Mouse (Mus musculus) retina, adult 2 months (tissue): ENCODE results near the gene Letmd1.
A peak's percentile ranks its signal among the peaks of the same experiment; 100 is the strongest.
"Not testable (repeated sequence)": the region's sequence is repeated elsewhere in the genome, so short reads cannot be mapped to it uniquely, and the experiment has no call there.

Experiments used
- DNase-seq: peaks from one replicate; pipeline ENCODE4 v3.0.0-alpha.2; 2012; ENCODE audit warnings: low read depth, low spot score

Gene Letmd1

GRCm38 (mm10) chr15:100468295-100469188, at the start of gene Letmd1:
TSS of gene Letmd1 (plus strand) at chr15:100469023.
- DNase-seq, result peak; percentile 84

GRCm38 (mm10) chr15:100419311-100419710, 49.5 kb upstream of the Letmd1 start:
- DNase-seq, result no peak

GRCm38 (mm10) chr15:100419901-100420745, 48.7 kb upstream of the Letmd1 start:
- DNase-seq, result no peak

GRCm38 (mm10) chr15:100421059-100421757, 47.6 kb upstream of the Letmd1 start:
- DNase-seq, result no peak

- DNase-seq, result not testable (repeated sequence)
These were observed 47.0 kb upstream of the Letmd1 start, which contains the start of gene Gm5475 for GRCm38 (mm10) chr15:100421758-100422197. TSS of gene Gm5475 (plus strand) at chr15:100422147.

GRCm38 (mm10) chr15:100422476-100422875, 46.3 kb upstream of the Letmd1 start:
- DNase-seq, result no peak

- DNase-seq, result peak; percentile 85
These were observed 45.6 kb upstream of the Letmd1 start for GRCm38 (mm10) chr15:100422899-100423860.

- DNase-seq, result no peak
These were observed 44.9 kb upstream of the Letmd1 start for GRCm38 (mm10) chr15:100423916-100424315.

- DNase-seq, result no peak
These were observed 44.3 kb upstream of the Letmd1 start, which contains the start of gene Slc11a2 for GRCm38 (mm10) chr15:100424396-100425122. TSS of gene Slc11a2 (minus strand) at chr15:100425072.

- no peak for DNase-seq
These were observed 40.4 kb upstream of the Letmd1 start for GRCm38 (mm10) chr15:100428296-100428905.

- DNase-seq, result no peak
These were observed 38.8 kb upstream of the Letmd1 start for GRCm38 (mm10) chr15:100429959-100430565.

- no peak for DNase-seq
These were observed 35.6 kb upstream of the Letmd1 start for GRCm38 (mm10) chr15:100433234-100433633.

GRCm38 (mm10) chr15:100436112-100436511, 32.7 kb upstream of the Letmd1 start:
- DNase-seq, result no peak

- no peak for DNase-seq
These were observed 32.3 kb upstream of the Letmd1 start for GRCm38 (mm10) chr15:100436518-100436917.

GRCm38 (mm10) chr15:100443126-100443922, 25.5 kb upstream of the Letmd1 start:
- DNase-seq, result peak; percentile 61

GRCm38 (mm10) chr15:100446887-100447286, 21.9 kb upstream of the Letmd1 start:
- no peak for DNase-seq

- no peak for DNase-seq
These were observed 20.3 kb upstream of the Letmd1 start for GRCm38 (mm10) chr15:100448572-100448971.

- no peak for DNase-seq
These were observed 19.3 kb upstream of the Letmd1 start for GRCm38 (mm10) chr15:100449495-100449894.
